Mouse (Mus musculus) E14TG2a.4 (cell line): ENCODE data around the gene Rnf114.

Source experiments
- H3K27me3 ChIP-seq: 2 replicates; pipeline ENCODE4 v1.6.1; 2014; ENCODE audit warnings: low read length, control low read depth; ENCODE audit not compliant: insufficient read depth
- H3K36me3 ChIP-seq: 2 replicates; pipeline ENCODE4 v1.6.1; 2014; ENCODE audit warnings: low read length, control low read depth; ENCODE audit not compliant: insufficient read depth
- H3K4me1 ChIP-seq: replicated peaks from 2 replicates; pipeline ENCODE4 v1.6.1; 2014; ENCODE audit warnings: low read depth, low read length, control low read depth
- H3K4me3 ChIP-seq: replicated peaks from 2 replicates; pipeline ENCODE4 v1.5.1; 2014; ENCODE audit warnings: mild to moderate bottlenecking, low read length
- H3K9me3 ChIP-seq: 2 replicates; pipeline ENCODE4 v1.6.1; 2014; ENCODE audit warnings: low read length, control low read depth
- CTCF ChIP-seq: conservative IDR thresholded peaks from 2 replicates; pipeline ENCODE4 v1.5.1; 2014; ENCODE audit warnings: low read length
- NANOG ChIP-seq: IDR thresholded peaks from 2 replicates; pipeline ENCODE4 v1.6.1; 2014; ENCODE audit warnings: borderline replicate concordance, low read length, mixed read lengths
- POU5F1 ChIP-seq: IDR thresholded peaks from 2 replicates; pipeline ENCODE4 v1.6.1; 2014; ENCODE audit warnings: low read length, borderline replicate concordance

Gene Rnf114

DNA sequence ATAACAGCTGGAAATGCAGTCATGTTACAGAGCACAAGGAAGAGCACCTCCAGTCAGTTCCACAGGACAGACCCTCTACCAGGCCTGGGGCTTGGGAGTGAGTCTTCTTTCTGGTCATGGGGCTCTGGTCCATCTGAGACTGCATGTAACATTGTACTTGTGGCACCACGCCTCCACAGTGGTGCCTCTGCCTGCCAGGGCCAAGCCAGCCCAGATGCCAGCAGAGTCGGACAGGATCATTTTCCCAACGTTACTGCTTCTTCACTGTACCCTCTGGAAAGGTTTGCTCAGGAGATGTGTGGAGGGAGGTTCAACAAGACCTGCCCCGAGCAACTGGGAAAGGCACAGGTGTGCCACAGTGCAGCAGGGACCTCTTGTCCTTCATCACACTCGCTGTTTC, 23.2 kb downstream of the Rnf114 start:
- no peak for TF ChIP-seq POU5F1
- TF ChIP-seq NANOG = no peak
- no peak for TF ChIP-seq CTCF
- Histone ChIP-seq H3K27me3 (no peaks in the 10 kb centered on the region), H3K4me3 (no peak overlapping the region), H3K36me3 (peaks cover 81% of the 10 kb centered on the region), H3K9me3 (no peaks in the 10 kb centered on the region), H3K4me1 (peaks cover 10% of the 10 kb centered on the region)

DNA sequence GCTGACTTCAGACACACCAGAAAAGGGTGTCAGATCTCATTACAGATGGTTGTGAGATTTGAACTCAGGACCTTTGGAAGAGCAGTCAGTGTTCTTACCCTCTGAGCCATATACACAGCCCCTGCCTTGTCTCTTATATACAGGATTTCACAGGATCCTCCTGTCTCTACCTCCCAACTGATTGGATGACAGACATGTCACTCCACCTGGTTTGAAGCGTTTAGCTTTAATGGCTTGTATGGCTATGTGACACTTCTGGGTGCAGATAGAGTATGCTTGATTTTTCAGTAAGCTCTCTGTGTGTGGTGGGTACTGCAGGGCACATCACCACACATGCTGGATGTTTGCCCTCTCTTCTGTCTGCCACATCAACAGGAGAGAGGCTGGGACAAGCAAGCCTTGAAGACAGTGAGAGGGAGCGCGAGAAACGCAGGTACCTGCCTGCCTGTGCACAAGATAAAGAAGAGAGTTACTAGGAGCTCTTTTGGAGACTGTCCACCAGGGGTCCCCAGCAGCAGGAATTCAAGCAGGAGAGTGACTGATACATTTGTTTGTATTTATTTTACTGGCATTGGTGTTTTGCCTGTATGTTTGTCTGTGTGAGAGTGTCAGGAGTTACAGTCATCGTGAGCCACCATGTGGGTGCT, 27.3 kb downstream of the Rnf114 start:
- peak; percentile 48 for TF ChIP-seq CTCF
- TF ChIP-seq POU5F1 = no peak
- H3K4me3 ChIP-seq = no peak overlapping the region
- no peaks in the 10 kb centered on the region for H3K9me3 ChIP-seq
- H3K4me1 ChIP-seq = peaks cover 8% of the 10 kb centered on the region
- peaks cover 41% of the 10 kb centered on the region for H3K36me3 ChIP-seq
- no peaks in the 10 kb centered on the region for H3K27me3 ChIP-seq

DNA sequence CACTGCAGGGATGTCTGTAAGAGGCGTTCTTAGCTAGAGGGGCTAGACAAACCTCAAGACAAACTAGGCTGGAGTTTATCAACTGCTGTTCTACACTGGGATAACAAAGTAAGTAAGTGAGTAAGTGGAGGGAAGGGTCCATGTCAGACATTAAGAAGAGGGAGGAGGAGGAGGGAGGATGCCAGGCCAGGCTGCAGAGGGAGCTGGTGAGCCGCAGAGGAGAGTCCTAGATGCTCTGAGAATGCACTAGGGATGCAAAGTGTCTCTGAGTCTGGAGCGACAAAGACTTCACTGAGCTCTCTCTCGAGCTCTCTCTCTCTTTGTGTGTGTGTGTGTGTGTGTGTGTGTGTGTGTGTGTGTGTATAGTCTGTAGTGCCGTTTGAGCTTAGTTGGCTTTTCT, 35.8 kb downstream of the Rnf114 start:
- peaks cover 72% of the 10 kb centered on the region for H3K27me3 ChIP-seq
- peaks cover 33% of the 10 kb centered on the region for H3K4me1 ChIP-seq
- TF ChIP-seq NANOG (no peak), CTCF (peak; percentile 32), POU5F1 (no peak)
- H3K36me3 ChIP-seq = no peaks in the 10 kb centered on the region
- no peaks in the 10 kb centered on the region for H3K9me3 ChIP-seq
- no peak overlapping the region for H3K4me3 ChIP-seq

DNA sequence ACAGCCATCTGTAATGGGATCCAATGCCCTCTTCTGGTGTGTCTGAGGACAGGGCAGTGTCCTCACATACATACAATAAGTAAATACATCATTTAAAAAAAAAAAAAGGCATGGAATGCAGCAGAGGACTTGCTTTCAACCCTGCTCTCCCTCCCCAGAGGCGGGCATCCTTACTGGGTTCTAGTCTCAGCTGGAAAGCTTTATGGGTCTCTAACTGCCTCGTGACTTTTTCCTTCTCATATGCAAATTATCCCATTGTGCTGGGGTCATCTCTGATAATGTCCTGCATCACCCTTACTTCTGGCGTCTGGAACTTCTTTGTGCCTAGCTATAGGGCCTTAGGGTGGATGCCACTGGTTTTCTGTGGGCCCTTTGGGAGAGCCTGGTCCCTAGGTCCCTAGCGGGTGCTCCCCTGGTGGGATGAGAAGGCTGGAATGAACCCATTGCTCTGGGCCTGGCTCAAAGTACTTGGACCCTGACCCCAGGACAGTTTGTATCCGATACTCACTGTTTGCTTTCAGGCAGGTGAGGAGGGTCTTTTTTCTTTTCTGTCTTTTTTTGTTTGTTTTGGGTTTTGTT, 37.6 kb downstream of the Rnf114 start:
- Histone ChIP-seq H3K36me3 (no peaks in the 10 kb centered on the region), H3K27me3 (peaks cover 90% of the 10 kb centered on the region), H3K4me1 (peaks cover 33% of the 10 kb centered on the region), H3K4me3 (no peak overlapping the region), H3K9me3 (no peaks in the 10 kb centered on the region)
- TF ChIP-seq POU5F1 = peak; percentile 55; the same call in 1 of the 2 replicates
- peak; percentile 69; the same call in 1 of the 2 replicates for TF ChIP-seq NANOG
- TF ChIP-seq CTCF = no peak

DNA sequence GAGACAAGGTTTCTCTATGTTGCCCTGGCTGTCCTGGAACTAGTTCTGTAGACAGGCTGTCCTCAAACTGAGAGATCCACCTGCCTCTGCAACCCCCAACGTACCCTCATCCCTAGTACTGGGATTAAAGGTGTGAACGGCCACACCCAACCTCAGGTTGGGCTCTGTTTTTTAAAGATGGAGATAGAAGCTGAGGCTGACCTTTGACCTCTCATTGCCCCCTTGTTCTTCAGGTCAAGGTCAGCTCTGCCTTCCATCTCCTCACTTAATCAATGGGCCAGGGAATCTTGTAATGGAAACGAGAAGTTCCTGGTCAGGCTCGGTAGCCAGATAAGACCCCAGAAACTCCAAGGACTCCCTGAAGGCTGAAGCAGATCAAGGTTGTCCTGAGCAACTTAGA, 38.1 kb downstream of the Rnf114 start:
- no peak for TF ChIP-seq NANOG
- Histone ChIP-seq H3K9me3 (no peaks in the 10 kb centered on the region), H3K36me3 (no peaks in the 10 kb centered on the region), H3K4me1 (peaks cover 33% of the 10 kb centered on the region), H3K4me3 (no peak overlapping the region), H3K27me3 (peaks cover 89% of the 10 kb centered on the region)

DNA sequence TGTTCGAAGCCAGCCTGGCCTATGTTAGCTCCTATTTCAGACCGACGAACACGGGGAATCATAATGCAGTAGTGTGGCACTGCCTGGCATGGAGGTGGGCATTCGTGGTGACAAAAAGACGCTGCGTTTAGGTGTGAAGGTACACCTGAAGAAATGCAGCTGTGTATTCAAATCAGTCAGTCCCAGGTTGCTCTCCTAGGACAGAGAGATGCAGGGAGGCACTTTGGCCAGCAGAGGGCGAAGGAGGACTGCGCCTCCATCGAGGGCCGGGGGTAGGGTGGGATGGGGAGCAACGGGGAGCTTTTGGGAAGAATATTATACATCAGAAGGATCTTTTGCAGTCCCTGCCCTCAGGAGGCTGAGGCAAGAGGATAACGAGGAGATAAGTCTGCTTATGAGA, 39.7 kb downstream of the Rnf114 start:
- Histone ChIP-seq H3K4me1 (peaks cover 45% of the 10 kb centered on the region), H3K9me3 (no peaks in the 10 kb centered on the region), H3K36me3 (no peaks in the 10 kb centered on the region), H3K4me3 (no peak overlapping the region), H3K27me3 (peaks cover 91% of the 10 kb centered on the region)
- no peak for TF ChIP-seq NANOG
- TF ChIP-seq POU5F1 = no peak
- peak; percentile 66 for TF ChIP-seq CTCF

DNA sequence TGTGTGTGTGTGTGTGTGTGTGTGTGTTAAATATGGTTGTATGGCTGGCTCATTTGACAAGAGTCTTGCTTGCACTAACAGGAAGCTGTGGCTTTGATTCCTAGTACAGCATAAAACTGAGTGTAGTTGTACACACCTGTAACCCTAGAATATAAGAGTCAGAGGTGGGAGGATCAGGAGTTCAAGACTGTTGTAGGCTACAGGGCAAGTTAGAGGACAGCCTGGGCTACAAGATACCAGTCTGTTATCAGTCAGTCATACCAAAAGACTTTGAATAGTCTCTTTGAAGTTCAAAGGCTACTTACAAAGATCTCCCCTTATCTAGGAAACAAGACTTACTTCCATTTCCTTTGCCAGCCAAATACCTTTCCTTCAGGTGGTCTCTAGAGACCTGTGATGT, 41.4 kb downstream of the Rnf114 start:
- H3K4me1 ChIP-seq = peaks cover 59% of the 10 kb centered on the region
- H3K4me3 ChIP-seq = no peak overlapping the region
- TF ChIP-seq POU5F1 (no peak), CTCF (no peak), NANOG (no peak)
- peaks cover 89% of the 10 kb centered on the region for H3K27me3 ChIP-seq
- H3K9me3 ChIP-seq = no peaks in the 10 kb centered on the region
- no peaks in the 10 kb centered on the region for H3K36me3 ChIP-seq

DNA sequence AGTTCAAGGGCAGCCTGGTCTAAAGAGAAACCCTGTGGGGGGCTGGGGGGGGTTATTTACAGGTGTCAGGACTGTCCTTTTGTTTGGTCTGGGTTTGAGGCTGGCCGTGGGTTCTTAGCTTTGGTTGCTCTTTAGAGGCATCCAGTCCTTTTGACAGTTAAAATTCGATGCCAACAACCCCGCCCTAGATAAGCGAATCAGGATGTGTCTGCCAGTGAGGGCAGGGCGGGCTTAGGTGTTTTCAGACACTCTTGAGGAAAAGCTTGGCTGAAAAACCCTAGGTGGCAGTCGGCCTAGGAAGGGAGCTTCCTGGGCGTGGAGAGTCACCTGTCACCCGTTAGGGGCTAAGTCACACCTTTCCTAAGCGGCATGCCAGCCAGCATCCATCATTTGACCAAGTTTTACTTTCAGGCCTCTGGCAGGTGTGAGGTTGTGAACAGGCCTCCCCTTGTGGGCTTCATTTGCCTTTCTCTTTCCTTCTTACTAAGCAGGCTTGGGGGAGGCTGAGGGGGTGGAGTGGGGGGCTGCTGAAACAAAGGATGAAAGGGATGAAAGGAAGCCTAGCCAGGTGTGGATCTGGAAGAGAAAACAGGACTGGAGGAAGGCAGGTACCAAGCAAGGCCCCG, 44.0 kb downstream of the Rnf114 start:
- Histone ChIP-seq H3K4me1 (peaks cover 61% of the 10 kb centered on the region), H3K4me3 (no peak overlapping the region), H3K27me3 (peaks cover 93% of the 10 kb centered on the region), H3K9me3 (no peaks in the 10 kb centered on the region), H3K36me3 (no peaks in the 10 kb centered on the region)
- TF ChIP-seq CTCF = no peak
- no peak for TF ChIP-seq NANOG
- TF ChIP-seq POU5F1 = no peak
